Comparison of ENCODE assay signal across 10 mouse cellular contexts in genomic region chr9:64609546-64609945, GRCm38 (mm10).
DNase-seq lines count a peak whose midpoint lies in the region; ATAC-seq lines count a peak whose summit lies in the region.
"Had no signal": no experiment of that assay in that cellular context is flagged by ENCODE, and none has a peak within 500 bp of the region (broad histone marks: within the 10 kb centered on the region; RNA-seq: fewer than 3 reads in every experiment).

No protein-coding gene starts in this region.

- no peak overlapping the region for H3K4me2 ChIP-seq in hindbrain, embryonic 11.5 days (replicated peaks; ENCODE audit: low read depth, low read length)
- H3K4me2 ChIP-seq in forebrain, embryonic 13.5 days: no peak overlapping the region
- H3K4me2 ChIP-seq: lung, embryonic 15.5 days had no signal

- ATAC-seq in hindbrain, embryonic 11.5 days (ENCODE audit: low FRiP score): no peak
- ATAC-seq in forebrain, embryonic 13.5 days: peak; percentile 34; the same call in 1 of the 2 replicates
- ATAC-seq in erythroid progenitor cell, adult 5-6 weeks (replicated peaks; ENCODE audit: low FRiP score, poor library complexity, severe bottlenecking): no peak

- H3K9me3 ChIP-seq in hindbrain, embryonic 11.5 days (ENCODE audit: control insufficient read depth, low read length): no peaks in the 10 kb centered on the region
- H3K9me3 ChIP-seq in hindbrain, embryonic 10.5 days: no peaks in the 10 kb centered on the region
- no peaks in the 10 kb centered on the region for H3K9me3 ChIP-seq in forebrain, embryonic 13.5 days (replicated peaks)
- H3K9me3 ChIP-seq: lung, embryonic 15.5 days had no signal

- no peak overlapping the region for H3K27ac ChIP-seq in hindbrain, embryonic 11.5 days (ENCODE audit: low read depth, low read length)
- H3K27ac ChIP-seq in hindbrain, embryonic 10.5 days: no peak overlapping the region
- 0 out of 2 replicates have a peak overlapping the region, but pooled peaks have one; percentile 37 for H3K27ac ChIP-seq in forebrain, embryonic 13.5 days
- H3K27ac ChIP-seq: lung, embryonic 15.5 days had no signal

- WGBS in hindbrain, embryonic 11.5 days: 29% methylated on average over 3 of the region's 3 CpGs
- 42% methylated on average over 3 of the region's 3 CpGs for WGBS in hindbrain, embryonic 10.5 days
- 10% methylated on average over 3 of the region's 3 CpGs for WGBS in forebrain, embryonic 13.5 days

- H3K4me3 ChIP-seq in hindbrain, embryonic 11.5 days (ENCODE audit: low read depth, low read length): no peak overlapping the region
- H3K4me3 ChIP-seq in hindbrain, embryonic 10.5 days: no peak overlapping the region
- no peak overlapping the region for H3K4me3 ChIP-seq in forebrain, embryonic 13.5 days
- H3K4me3 ChIP-seq: lung, embryonic 15.5 days had no signal

- peaks cover 7% of the 10 kb centered on the region for H3K4me1 ChIP-seq in hindbrain, embryonic 11.5 days (replicated peaks; ENCODE audit: control insufficient read depth, insufficient read depth, low read length)
- H3K4me1 ChIP-seq in hindbrain, embryonic 10.5 days (replicated peaks): peaks cover 47% of the 10 kb centered on the region
- H3K4me1 ChIP-seq in forebrain, embryonic 13.5 days: peaks cover 77% of the 10 kb centered on the region

- peak; percentile 38 for DNase-seq in hindbrain, embryonic 11.5 days (ENCODE audit: low spot score)
- no peak for DNase-seq in hindbrain, embryonic 10.5 days (ENCODE audit: low spot score)
- DNase-seq in adrenal gland, postnatal 14 days: peak; percentile 62
- peak; percentile 13 to 50 for DNase-seq in left cerebral cortex, postnatal 14 days (ENCODE audit: low spot score in 2 of 2)
- no peak for DNase-seq in heart, adult 11 months
- no peak for DNase-seq in liver
- DNase-seq: kidney, adult 18-20 months had no signal

- intact Hi-C loops in left cerebral cortex, postnatal 14 days (cut with DNase I): no loop called here

- no peaks in the 10 kb centered on the region for H3K27me3 ChIP-seq in hindbrain, embryonic 11.5 days (ENCODE audit: control insufficient read depth, insufficient read depth, low read length)
- peaks cover 35% of the 10 kb centered on the region for H3K27me3 ChIP-seq in hindbrain, embryonic 10.5 days (ENCODE audit: insufficient read depth, poor library complexity, severe bottlenecking)
- peaks cover 42% of the 10 kb centered on the region for H3K27me3 ChIP-seq in forebrain, embryonic 13.5 days
- H3K27me3 ChIP-seq: lung, embryonic 15.5 days had no signal

- no peak overlapping the region for H3K9ac ChIP-seq in hindbrain, embryonic 11.5 days (ENCODE audit: low read depth, low read length)
- no peak overlapping the region for H3K9ac ChIP-seq in forebrain, embryonic 13.5 days
- H3K9ac ChIP-seq: lung, embryonic 15.5 days had no signal

- H3K36me3 ChIP-seq in hindbrain, embryonic 11.5 days (ENCODE audit: control insufficient read depth, insufficient read depth, low read length): no peaks in the 10 kb centered on the region
- no peaks in the 10 kb centered on the region for H3K36me3 ChIP-seq in hindbrain, embryonic 10.5 days
- no peaks in the 10 kb centered on the region for H3K36me3 ChIP-seq in forebrain, embryonic 13.5 days (ENCODE audit: poor library complexity, severe bottlenecking)
- H3K36me3 ChIP-seq: lung, embryonic 15.5 days had no signal

Comparison
In these comparisons a context has a peak if more than half of its experiments do, and no peak if none do; other contexts are left out.
1. DNase-seq: peak in hindbrain, embryonic 11.5 days (single experiment), adrenal gland, postnatal 14 days (single experiment) and left cerebral cortex, postnatal 14 days (2 of 2); none in hindbrain, embryonic 10.5 days (single experiment), heart, adult 11 months (single experiment) and liver (single experiment).